Mouse (Mus musculus) G1E (cell line): Measurements from ENCODE around the gene Gm10964. TPM values are rescaled to one million over a fixed set of nuclear protein-coding genes. Genes with fewer than 3 reads are reported as not detected.

ENCODE experiments used
- ATAC-seq: 2 replicates; pipeline ENCODE4 v1.8.0; 2016; ENCODE audit warnings: mild to moderate bottlenecking; ENCODE audit not compliant: insufficient number of reproducible peaks, poor library complexity, low FRiP score, severe bottlenecking; ENCODE audit errors: extremely low read depth
- DNase-seq: peaks from one replicate; pipeline ENCODE4 v3.0.0; 2012; ENCODE audit warnings: low spot score
- H3K27me3 ChIP-seq: 2 replicates; pipeline ENCODE4 v1.6.1; 2012; ENCODE audit warnings: mild to moderate bottlenecking, low read length, inconsistent platforms; ENCODE audit not compliant: insufficient read depth
- H3K36me3 ChIP-seq: replicated peaks from 2 replicates; pipeline ENCODE3; 2012; ENCODE audit warnings: mild to moderate bottlenecking, inconsistent platforms
- H3K4me1 ChIP-seq: 2 replicates; pipeline ENCODE4 v1.6.1; 2012; ENCODE audit warnings: low read depth, low read length, inconsistent platforms, mixed read lengths; ENCODE audit not compliant: insufficient read depth
- H3K4me3 ChIP-seq: 2 replicates; pipeline ENCODE4 v1.5.1; 2012; ENCODE audit warnings: low read depth, mild to moderate bottlenecking, inconsistent platforms, low read length, moderate library complexity, mixed read lengths
- H3K9me3 ChIP-seq: replicated peaks from 2 replicates; pipeline ENCODE4 v1.6.1; 2012; ENCODE audit warnings: inconsistent platforms
- CTCF ChIP-seq: IDR thresholded peaks from 2 replicates; pipeline ENCODE4 v1.5.1; 2012; ENCODE audit warnings: low read depth, low read length, inconsistent platforms, mixed read lengths
- GATA1 ChIP-seq: IDR thresholded peaks from 2 replicates; pipeline ENCODE4 v1.6.1; 2012; ENCODE audit warnings: borderline replicate concordance, low read length, inconsistent platforms, mixed read lengths
- GATA2 ChIP-seq: IDR thresholded peaks from 2 replicates; pipeline ENCODE4 v1.6.1; 2012; ENCODE audit warnings: low read depth, low read length, inconsistent platforms, borderline replicate concordance
- POLR2AphosphoS5 ChIP-seq: IDR thresholded peaks from 2 replicates; pipeline ENCODE4 v1.6.1; 2012; ENCODE audit warnings: low read depth, low read length, inconsistent platforms; ENCODE audit not compliant: insufficient replicate concordance
- TAL1 ChIP-seq: conservative IDR thresholded peaks from 2 replicates; pipeline ENCODE4 v1.6.1; 2012; ENCODE audit warnings: low read depth, low read length, inconsistent platforms, mixed read lengths
- polyA plus RNA-seq: library from polyadenylated mRNA; stranded (reverse); fragments of >175 nt; gene quantifications from 2 replicates; pipeline ENCODE4 v1.2.3, GENCODE M21; 2012
- total RNA-seq, 2 experiments: library from RNA; stranded (forward) in 1 of 2; stranded (reverse) in 1 of 2; fragments of 200-1000 nt in 1 of 2; fragments of >200 nt in 1 of 2; fragmentation: Nextera tagmentation in 1 of 2; gene quantifications; 2 replicates each; pipeline ENCODE4 v1.2.3; 2014 to 2017

Gm10964 gene
- total and polyA plus RNA-seq, 3 experiments = not detected

GRCm38 (mm10) chr3:103792566-103792965 lies 53.4 kb downstream of the Gm10964 start:
- no peaks in the 10 kb centered on the region for H3K27me3 ChIP-seq
- H3K36me3 ChIP-seq = no peaks in the 10 kb centered on the region
- ATAC-seq (no peak), DNase-seq (no peak)
- H3K4me3 ChIP-seq = no peak overlapping the region
- H3K9me3 ChIP-seq = no peaks in the 10 kb centered on the region
- TF ChIP-seq GATA2 (no peak), TAL1 (no peak), GATA1 (no peak), POLR2AphosphoS5 (no peak), CTCF (no peak)
- peaks cover 59% of the 10 kb centered on the region for H3K4me1 ChIP-seq

Other genes with a start within 250 kb of the Gm10964 start
- not detected in 2 replicates for gene Syt6, start 164.1 kb upstream of the Gm10964 start, total RNA-seq (2014; fragmentation: Nextera tagmentation)
- gene Syt6, start 164.1 kb upstream of the Gm10964 start, total RNA-seq (2017) = 0.12 and 0.38 TPM in 2 replicates
- not detected in 2 replicates for gene Syt6, start 164.1 kb upstream of the Gm10964 start, polyA plus RNA-seq
- 1.3 TPM in 1 of 2 replicates, not detected in the other for gene Atg4a-ps, start 93.3 kb upstream of the Gm10964 start, total RNA-seq (2014; fragmentation: Nextera tagmentation)
- gene Atg4a-ps, start 93.3 kb upstream of the Gm10964 start, total RNA-seq (2017) = 1.1 and 1.2 TPM in 2 replicates
- gene Atg4a-ps, start 93.3 kb upstream of the Gm10964 start, polyA plus RNA-seq = not detected in 2 replicates
- gene Olfml3, start 1.4 kb upstream of the Gm10964 start, total RNA-seq (2014; fragmentation: Nextera tagmentation) = 0.75 TPM in 1 of 2 replicates, not detected in the other
- 0.46 and 0.60 TPM in 2 replicates for gene Olfml3, start 1.4 kb upstream of the Gm10964 start, total RNA-seq (2017)
- not detected in 2 replicates for gene Olfml3, start 1.4 kb upstream of the Gm10964 start, polyA plus RNA-seq
- gene Hipk1, start 52.2 kb downstream of the Gm10964 start, total RNA-seq (2014; fragmentation: Nextera tagmentation) = 188 and 208 TPM in 2 replicates
- gene Hipk1, start 52.2 kb downstream of the Gm10964 start, total RNA-seq (2017) = 47.7 and 57.5 TPM in 2 replicates
- gene Hipk1, start 52.2 kb downstream of the Gm10964 start, polyA plus RNA-seq = 39.1 and 42.6 TPM in 2 replicates
- gene Dclre1b, start 70.1 kb downstream of the Gm10964 start, total RNA-seq (2014; fragmentation: Nextera tagmentation) = 21.8 and 28.6 TPM in 2 replicates
- 8.0 and 8.6 TPM in 2 replicates for gene Dclre1b, start 70.1 kb downstream of the Gm10964 start, total RNA-seq (2017)
- 2.6 and 5.7 TPM in 2 replicates for gene Dclre1b, start 70.1 kb downstream of the Gm10964 start, polyA plus RNA-seq
- gene Ap4b1, start 70.2 kb downstream of the Gm10964 start, total RNA-seq (2014; fragmentation: Nextera tagmentation) = 13.5 and 30.8 TPM in 2 replicates
- gene Ap4b1, start 70.2 kb downstream of the Gm10964 start, total RNA-seq (2017) = 24.1 and 24.4 TPM in 2 replicates
- gene Ap4b1, start 70.2 kb downstream of the Gm10964 start, polyA plus RNA-seq = 2.5 and 3.4 TPM in 2 replicates
- gene Gm43064, start 70.2 kb downstream of the Gm10964 start, total RNA-seq (2014; fragmentation: Nextera tagmentation) = 3.1 and 8.7 TPM in 2 replicates
- 0.82 TPM in 1 of 2 replicates, not detected in the other for gene Gm43064, start 70.2 kb downstream of the Gm10964 start, total RNA-seq (2017)
- gene Gm43064, start 70.2 kb downstream of the Gm10964 start, polyA plus RNA-seq = 0.05 and 0.13 TPM in 2 replicates
- not detected in 2 replicates for gene Bcl2l15, start 93.2 kb downstream of the Gm10964 start, total RNA-seq (2014; fragmentation: Nextera tagmentation)
- 0.58 and 1.1 TPM in 2 replicates for gene Bcl2l15, start 93.2 kb downstream of the Gm10964 start, total RNA-seq (2017)
- not detected in 2 replicates for gene Bcl2l15, start 93.2 kb downstream of the Gm10964 start, polyA plus RNA-seq
- not detected in 2 replicates for gene Ptpn22, start 120.4 kb downstream of the Gm10964 start, total RNA-seq (2014; fragmentation: Nextera tagmentation)
- 0.16 TPM in 1 of 2 replicates, not detected in the other for gene Ptpn22, start 120.4 kb downstream of the Gm10964 start, total RNA-seq (2017)
- gene Ptpn22, start 120.4 kb downstream of the Gm10964 start, polyA plus RNA-seq = 0.13 TPM in 1 of 2 replicates, not detected in the other
- 38.9 and 39.6 TPM in 2 replicates for gene Rsbn1, start 174.8 kb downstream of the Gm10964 start, total RNA-seq (2014; fragmentation: Nextera tagmentation)
- gene Rsbn1, start 174.8 kb downstream of the Gm10964 start, total RNA-seq (2017) = 29.4 and 34.7 TPM in 2 replicates
- 13.3 and 16.5 TPM in 2 replicates for gene Rsbn1, start 174.8 kb downstream of the Gm10964 start, polyA plus RNA-seq
- gene Phtf1, start 228.7 kb downstream of the Gm10964 start, total RNA-seq (2014; fragmentation: Nextera tagmentation) = 14.4 and 17.2 TPM in 2 replicates
- gene Phtf1, start 228.7 kb downstream of the Gm10964 start, total RNA-seq (2017) = 34.8 and 36.1 TPM in 2 replicates
- 13.3 and 19.5 TPM in 2 replicates for gene Phtf1, start 228.7 kb downstream of the Gm10964 start, polyA plus RNA-seq